Mouse (Mus musculus) hindbrain, postnatal 0 days (tissue): ENCODE results near the gene Dgkq. TPM values are rescaled to one million over a fixed set of nuclear protein-coding genes. Genes with fewer than 3 reads are reported as not detected.

Source experiments
- ATAC-seq: fragments of 200-750 bp; cut with Nextera tagmentation; 2 replicates; pipeline ENCODE4 v1.8.0; 2017; ENCODE audit warnings: mild to moderate bottlenecking, moderate TSS enrichment, moderate library complexity
- DNase-seq: peaks from one replicate; pipeline ENCODE4 v3.0.0-alpha.2; 2015; ENCODE audit warnings: low spot score
- H3K27ac ChIP-seq: fragments of 300-500 bp; sonication (generic); 2 replicates; pipeline ENCODE4 v1.5.1; 2014; ENCODE audit warnings: mild to moderate bottlenecking
- H3K27me3 ChIP-seq: fragments of 300-500 bp; sonication (generic); 2 replicates; pipeline ENCODE4 v1.6.1; 2014; ENCODE audit warnings: low read length, mixed read lengths; ENCODE audit not compliant: insufficient read depth
- H3K36me3 ChIP-seq: fragments of 300-500 bp; sonication (generic); 2 replicates; pipeline ENCODE4 v1.6.1; 2014; ENCODE audit warnings: low read length, mixed read lengths; ENCODE audit not compliant: insufficient read depth
- H3K4me1 ChIP-seq: fragments of 300-500 bp; sonication (generic); 2 replicates; pipeline ENCODE4 v1.6.1; 2014; ENCODE audit warnings: antibody characterized with exemption, low read length, mixed read lengths; ENCODE audit not compliant: insufficient read depth
- H3K4me2 ChIP-seq: fragments of 300-500 bp; sonication (generic); 2 replicates; pipeline ENCODE4 v1.6.1; 2014; ENCODE audit warnings: low read depth, mild to moderate bottlenecking, low read length, moderate library complexity, mixed read lengths
- H3K4me3 ChIP-seq: fragments of 300-500 bp; sonication (generic); 2 replicates; pipeline ENCODE4 v1.5.1; 2014; ENCODE audit warnings: low read length
- H3K9ac ChIP-seq: fragments of 300-500 bp; sonication (generic); replicated peaks from 2 replicates; pipeline ENCODE4 v1.6.1; 2014; ENCODE audit warnings: mild to moderate bottlenecking, low read length, moderate library complexity, mixed read lengths
- H3K9me3 ChIP-seq: fragments of 300-500 bp; sonication (generic); 2 replicates; pipeline ENCODE4 v1.6.1; 2016; ENCODE audit warnings: low read length, mixed read lengths
- CTCF ChIP-seq: IDR thresholded peaks from 2 replicates; pipeline ENCODE4 v1.5.1; 2016; ENCODE audit warnings: antibody characterized with exemption, control low read depth, low read depth
- WGBS: fragments of 180-500 bp; shearing (Covaris S2); extraction: QIAGEN DNeasy Blood & Tissue Kit; methylation state at CpG from one replicate; pipeline ENCODE4 v1.1.7; 2014; 5-methylcytosine and 5-hydroxymethylcytosine counted together
- polyA plus RNA-seq: library from polyadenylated mRNA; unstranded; fragments of >200 nt; fragmentation: Nextera tagmentation; extraction: Ambion mirVana; gene quantifications from 2 replicates; pipeline ENCODE4 v1.2.1, GENCODE M21; 2015
- total RNA-seq: library from RNA; depleted of rRNA; stranded (reverse); fragments of >200 nt; gene quantifications from 2 replicates; pipeline ENCODE4 v1.2.3, GENCODE M21; 2014

Gene Dgkq
- total and polyA plus RNA-seq, 2 experiments from 2014 or later: 19.3 to 64.4 TPM

GRCm38 (mm10) chr5:108676772-108677498 lies 7.5 kb upstream of the Dgkq start:
- Histone ChIP-seq H3K27me3 (no peaks in the 10 kb centered on the region), H3K4me1 (peaks cover 7% of the 10 kb centered on the region; the same call in 1 of the 2 replicates), H3K9me3 (no peaks in the 10 kb centered on the region), H3K27ac (peak overlapping the region; percentile 91), H3K4me3 (peak overlapping the region; percentile 31), H3K9ac (peak overlapping the region; percentile 51), H3K4me2 (peak overlapping the region; percentile 60), H3K36me3 (peaks cover 6% of the 10 kb centered on the region)
- DNase-seq (peak; percentile 53), ATAC-seq (peak; percentile 46)
- 16% methylated on average over 5 of the region's 5 CpGs for WGBS
- peak; percentile 51 for TF ChIP-seq CTCF

- ATAC-seq (no peak), DNase-seq (no peak)
- WGBS: 78% methylated on average over 9 of the region's 9 CpGs
- no peak for TF ChIP-seq CTCF
- H3K9ac ChIP-seq: 0 out of 2 replicates have a peak within 1 kb of the TSS, but pooled peaks have one; percentile 17
- H3K36me3 ChIP-seq: peaks cover 6% of the 10 kb centered on the region
- H3K27me3 ChIP-seq: no peaks in the 10 kb centered on the region
- no peak within 1 kb of the TSS for H3K4me2 ChIP-seq
- no peaks in the 10 kb centered on the region for H3K9me3 ChIP-seq
- H3K27ac ChIP-seq: no peak within 1 kb of the TSS; the same call in 1 of the 2 replicates
- H3K4me1 ChIP-seq: peaks cover 7% of the 10 kb centered on the region; the same call in 1 of the 2 replicates
- H3K4me3 ChIP-seq: no peak within 1 kb of the TSS
These were observed 5.9 kb upstream of the Dgkq start, which contains the start of gene Slc26a1 for GRCm38 (mm10) chr5:108675251-108675816. Gene Slc26a1, minus strand, starts transcription at chr5:108675569.

- H3K9ac ChIP-seq: no peak overlapping the region
- no peaks in the 10 kb centered on the region for H3K27me3 ChIP-seq
- DNase-seq (no peak), ATAC-seq (no peak)
- no peaks in the 10 kb centered on the region for H3K9me3 ChIP-seq
- no peak overlapping the region for H3K4me2 ChIP-seq
- H3K4me1 ChIP-seq: peaks cover 7% of the 10 kb centered on the region
- no peak overlapping the region for H3K27ac ChIP-seq
- no peak overlapping the region for H3K4me3 ChIP-seq
- no peak for TF ChIP-seq CTCF
- peaks cover 6% of the 10 kb centered on the region for H3K36me3 ChIP-seq
- 82% methylated on average over 2 of the region's 2 CpGs for WGBS
These were observed 5.2 kb upstream of the Dgkq start for GRCm38 (mm10) chr5:108674624-108675023.

GRCm38 (mm10) chr5:108671757-108672156 lies 2.3 kb upstream of the Dgkq start:
- WGBS: 95% methylated on average over 12 of the region's 12 CpGs

GRCm38 (mm10) chr5:108670785-108671184 lies 1.3 kb upstream of the Dgkq start:
- H3K4me3 ChIP-seq: no peak overlapping the region
- H3K9me3 ChIP-seq: no peaks in the 10 kb centered on the region
- H3K27ac ChIP-seq: no peak overlapping the region
- no peaks in the 10 kb centered on the region for H3K27me3 ChIP-seq
- peaks cover 6% of the 10 kb centered on the region for H3K36me3 ChIP-seq
- DNase-seq (peak; percentile 45), ATAC-seq (no peak)
- H3K4me1 ChIP-seq: no peaks in the 10 kb centered on the region; the same call in 1 of the 2 replicates
- TF ChIP-seq CTCF: peak; percentile 58
- H3K9ac ChIP-seq: no peak overlapping the region
- no peak overlapping the region for H3K4me2 ChIP-seq

More at GRCm38 (mm10) chr5:108671757-108672156, 2.3 kb upstream of the Dgkq start:
- Histone ChIP-seq H3K9ac (no peak overlapping the region), H3K4me1 (peaks cover 2% of the 10 kb centered on the region; the same call in 1 of the 2 replicates), H3K27ac (no peak overlapping the region), H3K36me3 (peaks cover 6% of the 10 kb centered on the region), H3K27me3 (no peaks in the 10 kb centered on the region), H3K9me3 (no peaks in the 10 kb centered on the region), H3K4me3 (no peak overlapping the region), H3K4me2 (no peak overlapping the region)
- peak; percentile 32 for TF ChIP-seq CTCF
- ATAC-seq (no peak), DNase-seq (no peak)

- H3K9ac ChIP-seq: peak overlapping the region; percentile 5; the same call in 1 of the 2 replicates
- no peak for TF ChIP-seq CTCF
- 0 out of 2 replicates have a peak, but pooled peaks have one; percentile 2 for ATAC-seq
- no peaks in the 10 kb centered on the region; the same call in 1 of the 2 replicates for H3K4me1 ChIP-seq
- peak overlapping the region; percentile 77 for H3K4me2 ChIP-seq
- peak overlapping the region; percentile 85 for H3K27ac ChIP-seq
- H3K36me3 ChIP-seq: peaks cover 6% of the 10 kb centered on the region
- no peak for DNase-seq
- no peaks in the 10 kb centered on the region for H3K9me3 ChIP-seq
- no peak overlapping the region for H3K4me3 ChIP-seq
- 78% methylated on average over 9 of the region's 9 CpGs for WGBS
- no peaks in the 10 kb centered on the region for H3K27me3 ChIP-seq
These were observed 514 bp upstream of the Dgkq start for GRCm38 (mm10) chr5:108669986-108670385.
